Mouse (Mus musculus) limb, embryonic 14.5 days (tissue): ENCODE results near the gene Tmeff1. TPM values are rescaled to one million over a fixed set of nuclear protein-coding genes. Genes with fewer than 3 reads are reported as not detected.
A peak's percentile ranks its signal among the peaks of the same experiment; 100 is the strongest.

ENCODE experiments used
- ATAC-seq: fragments of 200-750 bp; cut with Nextera tagmentation; 2 replicates; pipeline ENCODE4 v1.8.0; 2017; ENCODE audit warnings: low read depth, moderate number of reproducible peaks, moderate TSS enrichment; ENCODE audit not compliant: low FRiP score
- DNase-seq: peaks from one replicate; pipeline ENCODE4 v3.0.0-alpha.2; 2015; ENCODE audit warnings: low spot score
- H3K27ac ChIP-seq: fragments of 300-500 bp; sonication (generic); replicated peaks from 2 replicates; pipeline ENCODE4 v1.5.1; 2014; ENCODE audit warnings: low read depth, mild to moderate bottlenecking, low read length, moderate library complexity, mixed read lengths
- H3K27me3 ChIP-seq: fragments of 300-500 bp; sonication (generic); 2 replicates; pipeline ENCODE4 v1.6.1; 2014; ENCODE audit warnings: low read length, mixed read lengths; ENCODE audit not compliant: control insufficient read depth, insufficient read depth
- H3K36me3 ChIP-seq: fragments of 300-500 bp; sonication (generic); 2 replicates; pipeline ENCODE4 v1.6.1; 2014; ENCODE audit warnings: mild to moderate bottlenecking, low read length, moderate library complexity, mixed read lengths; ENCODE audit not compliant: control insufficient read depth, insufficient read depth
- H3K4me1 ChIP-seq: fragments of 300-500 bp; sonication (generic); 2 replicates; pipeline ENCODE4 v1.6.1; 2014; ENCODE audit warnings: antibody characterized with exemption, low read length, mixed read lengths; ENCODE audit not compliant: control insufficient read depth, insufficient read depth
- H3K4me2 ChIP-seq: fragments of 300-500 bp; sonication (generic); replicated peaks from 2 replicates; pipeline ENCODE4 v1.6.1; 2014; ENCODE audit warnings: low read depth, mild to moderate bottlenecking, low read length, moderate library complexity; ENCODE audit not compliant: severe bottlenecking
- H3K4me3 ChIP-seq: fragments of 300-500 bp; sonication (generic); replicated peaks from 2 replicates; pipeline ENCODE4 v1.5.1; 2014; ENCODE audit warnings: low read length
- H3K9ac ChIP-seq: fragments of 300-500 bp; sonication (generic); 2 replicates; pipeline ENCODE4 v1.6.1; 2014; ENCODE audit warnings: mild to moderate bottlenecking, low read depth, low read length, moderate library complexity; ENCODE audit not compliant: severe bottlenecking
- H3K9me3 ChIP-seq: fragments of 300-500 bp; sonication (generic); 2 replicates; pipeline ENCODE4 v1.6.1; 2016; ENCODE audit warnings: low read length; ENCODE audit not compliant: control insufficient read depth
- POLR2A ChIP-seq: fragments of 200-500 bp; IDR thresholded peaks from 2 replicates; pipeline ENCODE4 v1.8.0; 2012; ENCODE audit warnings: inconsistent platforms, mild to moderate bottlenecking, moderate library complexity, borderline replicate concordance; ENCODE audit not compliant: insufficient read depth, insufficient read length; ENCODE audit errors: extremely low read depth
- WGBS: fragments of 180-500 bp; shearing (Covaris S2); extraction: QIAGEN DNeasy Blood & Tissue Kit; methylation state at CpG from one replicate; pipeline ENCODE4 v1.1.7; 2014; 5-methylcytosine and 5-hydroxymethylcytosine counted together
- polyA plus RNA-seq, 2 experiments: library from polyadenylated mRNA; depleted of rRNA in 1 of 2; stranded (reverse) in 1 of 2; unstranded in 1 of 2; fragments of >200 nt; fragmentation: Nextera tagmentation in 1 of 2; extraction: Ambion mirVana in 1 of 2; gene quantifications; 2 replicates each; pipeline versions ENCODE4 v1.2.1 to v1.2.3; 2012 to 2014

Gene Tmeff1
- polyA plus RNA-seq (2012; rRNA removed) (65.3 and 71.7 TPM in 2 replicates), polyA plus RNA-seq (2014; fragmentation: Nextera tagmentation; extraction: Ambion mirVana) (55.4 and 72.7 TPM in 2 replicates)

- peak within 1 kb of the TSS; percentile 80 for H3K4me2 ChIP-seq
- WGBS, result under 1% methylated on average over 31 of the region's 64 CpGs
These were observed at the start of gene Tmeff1 for GRCm38 (mm10) chr4:48584421-48585240. TSS of gene Tmeff1 (plus strand) at chr4:48585174.

GRCm38 (mm10) chr4:48536275-48536674, 48.7 kb upstream of the Tmeff1 start:
- ATAC-seq, result no peak
- H3K4me2 ChIP-seq, result no peak overlapping the region
- WGBS, result 85% methylated on average over 5 of the region's 5 CpGs

More at GRCm38 (mm10) chr4:48584421-48585240, at the start of gene Tmeff1:
- ATAC-seq (peak; percentile 86), DNase-seq (peak; percentile 67)
- H3K4me3 ChIP-seq, result peak within 1 kb of the TSS; percentile 89
- H3K36me3 ChIP-seq, result peaks cover 2% of the 10 kb centered on the region; the same call in 1 of the 2 replicates
- H3K9ac ChIP-seq, result peak within 1 kb of the TSS; percentile 97
- no peaks in the 10 kb centered on the region for H3K9me3 ChIP-seq
- 0 out of 2 replicates have a peak, but pooled peaks have one; percentile 56 for TF ChIP-seq POLR2A
- no peaks in the 10 kb centered on the region for H3K27me3 ChIP-seq
- H3K27ac ChIP-seq, result peak within 1 kb of the TSS; percentile 93
- peaks cover 7% of the 10 kb centered on the region for H3K4me1 ChIP-seq

GRCm38 (mm10) chr4:48537024-48537423, 48.0 kb upstream of the Tmeff1 start:
- Histone ChIP-seq H3K9me3 (no peaks in the 10 kb centered on the region), H3K4me3 (no peak overlapping the region), H3K36me3 (no peaks in the 10 kb centered on the region), H3K9ac (no peak overlapping the region), H3K27ac (no peak overlapping the region), H3K4me1 (peaks cover 6% of the 10 kb centered on the region), H3K27me3 (no peaks in the 10 kb centered on the region), H3K4me2 (no peak overlapping the region)
- ATAC-seq, result no peak
- TF ChIP-seq POLR2A, result no peak
- no peak for DNase-seq
- WGBS, result 75% methylated on average over 5 of the region's 5 CpGs

More at GRCm38 (mm10) chr4:48536275-48536674, 48.7 kb upstream of the Tmeff1 start:
- no peaks in the 10 kb centered on the region for H3K36me3 ChIP-seq
- H3K4me3 ChIP-seq, result no peak overlapping the region
- H3K4me1 ChIP-seq, result no peaks in the 10 kb centered on the region
- H3K27ac ChIP-seq, result no peak overlapping the region
- H3K9ac ChIP-seq, result no peak overlapping the region
- DNase-seq, result no peak
- no peaks in the 10 kb centered on the region for H3K27me3 ChIP-seq
- H3K9me3 ChIP-seq, result no peaks in the 10 kb centered on the region
- no peak for TF ChIP-seq POLR2A

GRCm38 (mm10) chr4:48538581-48538980, 46.4 kb upstream of the Tmeff1 start:
- H3K9me3 ChIP-seq, result no peaks in the 10 kb centered on the region
- no peak overlapping the region for H3K4me2 ChIP-seq
- TF ChIP-seq POLR2A, result no peak
- H3K36me3 ChIP-seq, result no peaks in the 10 kb centered on the region
- no peaks in the 10 kb centered on the region for H3K27me3 ChIP-seq
- no peak overlapping the region for H3K27ac ChIP-seq
- H3K4me1 ChIP-seq, result peaks cover 9% of the 10 kb centered on the region
- WGBS, result 86% methylated on average over 2 of the region's 2 CpGs
- no peak overlapping the region for H3K9ac ChIP-seq
- ATAC-seq (no peak), DNase-seq (no peak)
- no peak overlapping the region for H3K4me3 ChIP-seq

- peak within 1 kb of the TSS; percentile 74 for H3K4me3 ChIP-seq
- 0 out of 2 replicates have a peak, but pooled peaks have one; percentile 11 for TF ChIP-seq POLR2A
- ATAC-seq, result peak; percentile 76
- WGBS, result under 1% methylated on average over 47 of the region's 86 CpGs
- peak; percentile 64 for DNase-seq
- H3K9me3 ChIP-seq, result no peaks in the 10 kb centered on the region
- H3K4me1 ChIP-seq, result peaks cover 9% of the 10 kb centered on the region
- no peaks in the 10 kb centered on the region for H3K36me3 ChIP-seq
- peak within 1 kb of the TSS; percentile 97 for H3K9ac ChIP-seq
- peak within 1 kb of the TSS; percentile 80 for H3K4me2 ChIP-seq
- H3K27me3 ChIP-seq, result no peaks in the 10 kb centered on the region
- peak within 1 kb of the TSS; percentile 89 for H3K27ac ChIP-seq
These were observed 45.0 kb upstream of the Tmeff1 start, which contains the start of gene Msantd3 for GRCm38 (mm10) chr4:48539841-48540575. TSS of gene Msantd3 (plus strand) at chr4:48539935.
